Mouse (Mus musculus): ENCODE data around the gene Ttc28. TPM values are rescaled to one million over a fixed set of nuclear protein-coding genes. Genes with fewer than 3 reads are reported as not detected.

The Ttc28 gene
- polyA plus RNA-seq, 1 experiment = 6.7 TPM

DNA sequence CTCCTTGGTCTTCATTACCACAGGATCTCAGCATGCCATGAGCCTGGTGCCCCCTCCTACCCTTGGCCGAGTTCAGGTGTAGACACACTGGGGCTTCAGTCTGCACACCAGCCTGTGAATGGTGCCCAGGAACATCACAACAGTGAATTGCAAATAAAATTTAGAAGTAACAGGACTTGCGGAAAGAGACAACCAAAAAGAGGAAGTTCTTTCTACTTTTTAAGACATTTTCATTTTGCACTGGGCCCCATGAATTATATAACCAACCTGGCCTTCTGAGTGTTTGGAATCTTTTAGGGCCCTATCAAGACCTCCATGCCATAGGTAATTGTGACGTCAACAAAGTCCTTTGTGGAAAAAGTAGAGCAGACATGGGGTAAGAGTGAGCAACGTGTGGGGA lies 170.0 kb downstream of the Ttc28 start:
- Histone ChIP-seq H3K27me3 (replicated peaks) (peaks cover 15% of the 10 kb centered on the region), H3K4me1 (peaks cover 22% of the 10 kb centered on the region), H3K9me3 (no peaks in the 10 kb centered on the region), H3K4me3 (replicated peaks) (peak overlapping the region; percentile 64), H3K36me3 (replicated peaks; ENCODE audit: low read length) (no peaks in the 10 kb centered on the region)
- TF ChIP-seq FLI1 (IDR thresholded peaks at IDR 0.05; ENCODE audit: low read length) (no peak), GATA1 (IDR thresholded peaks at IDR 0.05; ENCODE audit: borderline replicate concordance, low read length) (no peak)

DNA sequence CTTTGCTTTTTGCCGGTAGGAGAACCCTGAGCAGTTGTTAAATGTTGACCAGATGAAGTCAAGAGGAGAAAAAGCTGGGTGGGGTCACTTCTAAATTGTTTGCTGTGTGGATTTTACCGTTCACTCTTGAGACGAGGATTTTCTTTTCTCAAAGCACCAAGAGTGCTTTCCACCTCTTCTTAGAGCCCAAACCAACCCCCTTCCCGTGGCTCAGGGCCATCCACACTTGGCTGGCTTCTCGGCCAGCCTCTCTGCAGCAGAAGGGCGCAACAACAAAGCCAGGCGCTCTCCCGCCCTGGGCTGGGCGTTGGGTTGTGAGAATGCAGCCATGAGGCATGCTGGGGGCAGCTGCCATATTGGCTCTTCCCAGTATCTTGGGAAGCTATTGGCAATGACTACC lies 170.5 kb downstream of the Ttc28 start:
- H3K4me3 ChIP-seq (replicated peaks) = no peak overlapping the region
- peaks cover 16% of the 10 kb centered on the region for H3K27me3 ChIP-seq (replicated peaks)
- no peaks in the 10 kb centered on the region for H3K9me3 ChIP-seq
- no peak for TF ChIP-seq GATA1 (IDR thresholded peaks at IDR 0.05; ENCODE audit: borderline replicate concordance, low read length)
- TF ChIP-seq FLI1 (IDR thresholded peaks at IDR 0.05; ENCODE audit: low read length) = no peak
- H3K36me3 ChIP-seq (replicated peaks; ENCODE audit: low read length) = no peaks in the 10 kb centered on the region
- H3K4me1 ChIP-seq = peaks cover 22% of the 10 kb centered on the region

DNA sequence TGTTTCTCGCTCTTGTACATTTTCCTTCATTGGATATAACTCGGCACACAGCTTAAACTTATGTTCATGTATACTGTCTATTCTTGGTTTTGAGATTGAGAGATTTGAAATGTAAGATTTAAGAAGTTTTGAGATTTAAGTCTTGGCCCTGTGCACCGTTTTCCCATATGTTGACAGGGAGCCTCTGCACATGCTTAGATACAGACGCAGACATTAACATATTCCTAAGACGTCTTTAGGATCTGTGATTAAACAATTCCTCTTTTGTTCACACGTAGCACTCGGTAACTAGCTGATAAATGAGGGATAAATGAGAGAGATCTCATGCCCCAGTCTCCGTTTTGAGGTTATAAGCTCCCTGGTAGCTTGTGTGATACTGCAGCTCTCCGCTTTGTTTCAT lies 174.8 kb downstream of the Ttc28 start:
- Histone ChIP-seq H3K4me1 (peaks cover 34% of the 10 kb centered on the region), H3K27me3 (replicated peaks) (peaks cover 29% of the 10 kb centered on the region), H3K36me3 (replicated peaks; ENCODE audit: low read length) (no peaks in the 10 kb centered on the region), H3K9me3 (no peaks in the 10 kb centered on the region), H3K4me3 (replicated peaks) (no peak overlapping the region)
- TF ChIP-seq FLI1 (IDR thresholded peaks at IDR 0.05; ENCODE audit: low read length) (no peak), GATA1 (IDR thresholded peaks at IDR 0.05; ENCODE audit: borderline replicate concordance, low read length) (no peak)

DNA sequence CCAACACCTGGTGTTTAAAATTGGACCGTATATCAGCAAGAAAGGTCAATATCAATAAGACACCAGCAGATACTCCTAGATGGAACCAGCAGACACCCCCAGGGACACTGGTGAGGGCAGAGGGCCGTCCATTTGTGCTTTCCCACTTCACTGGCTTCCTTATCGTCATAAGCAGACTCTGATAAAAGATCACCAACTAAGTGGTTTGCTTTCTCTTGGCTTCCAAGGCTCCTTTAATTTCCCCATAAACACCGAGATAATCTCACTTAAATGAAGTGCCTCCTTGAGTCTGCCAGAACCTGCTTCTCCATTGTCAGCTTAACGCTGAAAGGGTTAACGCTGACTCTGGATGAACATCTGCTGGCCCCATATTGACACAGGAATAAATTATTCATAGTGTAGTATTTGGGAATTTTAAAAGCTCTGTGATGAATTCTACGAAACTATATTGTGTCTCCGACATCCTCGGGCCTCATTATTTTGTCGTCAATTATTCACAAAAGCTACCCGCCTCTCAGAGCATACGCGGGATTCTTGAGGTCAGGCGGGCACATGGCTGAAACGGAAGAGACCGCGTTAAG lies 175.3 kb downstream of the Ttc28 start:
- Histone ChIP-seq H3K27me3 (replicated peaks) (peaks cover 29% of the 10 kb centered on the region), H3K4me1 (peaks cover 36% of the 10 kb centered on the region), H3K9me3 (no peaks in the 10 kb centered on the region), H3K4me3 (replicated peaks) (no peak overlapping the region), H3K36me3 (replicated peaks; ENCODE audit: low read length) (no peaks in the 10 kb centered on the region)
- no peak for TF ChIP-seq FLI1 (IDR thresholded peaks at IDR 0.05; ENCODE audit: low read length)
- no peak for TF ChIP-seq GATA1 (IDR thresholded peaks at IDR 0.05; ENCODE audit: borderline replicate concordance, low read length)

DNA sequence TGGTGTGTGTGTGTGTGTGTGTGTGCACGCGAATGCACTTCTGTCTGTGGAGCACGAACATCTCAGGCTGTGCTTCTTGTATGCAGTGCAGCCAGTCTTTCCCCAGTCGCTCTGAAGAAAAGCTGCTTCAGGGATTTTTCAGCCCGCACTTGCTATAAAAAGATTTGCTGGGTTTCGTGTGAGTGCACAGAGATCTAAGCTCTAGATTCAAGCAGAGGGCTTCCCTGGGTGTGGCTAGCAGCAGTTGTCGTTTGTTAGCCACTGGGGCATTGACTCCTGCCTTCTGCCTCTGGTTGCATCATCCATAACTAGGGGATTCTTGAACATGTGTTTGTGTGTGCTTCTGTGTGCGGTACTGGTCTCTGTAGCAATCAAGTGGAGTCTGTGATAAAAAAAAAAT lies 175.9 kb downstream of the Ttc28 start:
- H3K36me3 ChIP-seq (replicated peaks; ENCODE audit: low read length) = no peaks in the 10 kb centered on the region
- H3K4me3 ChIP-seq (replicated peaks) = no peak overlapping the region
- peaks cover 41% of the 10 kb centered on the region for H3K4me1 ChIP-seq
- peaks cover 33% of the 10 kb centered on the region for H3K27me3 ChIP-seq (replicated peaks)
- no peaks in the 10 kb centered on the region for H3K9me3 ChIP-seq
- no peak for TF ChIP-seq GATA1 (IDR thresholded peaks at IDR 0.05; ENCODE audit: borderline replicate concordance, low read length)
- TF ChIP-seq FLI1 (IDR thresholded peaks at IDR 0.05; ENCODE audit: low read length) = no peak

DNA sequence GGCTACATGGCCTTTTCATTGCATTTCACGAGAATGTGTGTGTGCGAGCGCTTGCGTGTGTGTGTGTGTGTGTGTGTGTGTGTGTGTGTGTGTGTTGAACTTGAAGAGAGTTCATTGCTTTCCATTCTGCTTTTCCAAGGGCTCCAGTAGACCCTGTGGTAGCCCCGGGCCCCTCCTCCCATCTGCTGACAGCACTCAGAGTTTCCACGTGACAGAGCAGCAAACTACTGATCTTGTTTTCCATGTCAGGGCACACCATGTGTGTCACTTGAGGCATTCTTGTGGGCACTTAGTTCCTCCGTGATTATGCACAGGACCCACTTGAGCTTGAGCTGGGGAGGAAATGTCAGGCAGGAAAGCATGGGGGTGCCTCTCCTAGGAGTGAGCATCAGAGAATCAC lies 177.5 kb downstream of the Ttc28 start:
- TF ChIP-seq GATA1 (IDR thresholded peaks at IDR 0.05; ENCODE audit: borderline replicate concordance, low read length) (no peak), FLI1 (IDR thresholded peaks at IDR 0.05; ENCODE audit: low read length) (no peak)
- peaks cover 41% of the 10 kb centered on the region for H3K4me1 ChIP-seq
- peaks cover 34% of the 10 kb centered on the region for H3K27me3 ChIP-seq (replicated peaks)
- H3K36me3 ChIP-seq (replicated peaks; ENCODE audit: low read length) = no peaks in the 10 kb centered on the region
- H3K9me3 ChIP-seq = no peaks in the 10 kb centered on the region
- H3K4me3 ChIP-seq (replicated peaks) = peak overlapping the region; percentile 21

DNA sequence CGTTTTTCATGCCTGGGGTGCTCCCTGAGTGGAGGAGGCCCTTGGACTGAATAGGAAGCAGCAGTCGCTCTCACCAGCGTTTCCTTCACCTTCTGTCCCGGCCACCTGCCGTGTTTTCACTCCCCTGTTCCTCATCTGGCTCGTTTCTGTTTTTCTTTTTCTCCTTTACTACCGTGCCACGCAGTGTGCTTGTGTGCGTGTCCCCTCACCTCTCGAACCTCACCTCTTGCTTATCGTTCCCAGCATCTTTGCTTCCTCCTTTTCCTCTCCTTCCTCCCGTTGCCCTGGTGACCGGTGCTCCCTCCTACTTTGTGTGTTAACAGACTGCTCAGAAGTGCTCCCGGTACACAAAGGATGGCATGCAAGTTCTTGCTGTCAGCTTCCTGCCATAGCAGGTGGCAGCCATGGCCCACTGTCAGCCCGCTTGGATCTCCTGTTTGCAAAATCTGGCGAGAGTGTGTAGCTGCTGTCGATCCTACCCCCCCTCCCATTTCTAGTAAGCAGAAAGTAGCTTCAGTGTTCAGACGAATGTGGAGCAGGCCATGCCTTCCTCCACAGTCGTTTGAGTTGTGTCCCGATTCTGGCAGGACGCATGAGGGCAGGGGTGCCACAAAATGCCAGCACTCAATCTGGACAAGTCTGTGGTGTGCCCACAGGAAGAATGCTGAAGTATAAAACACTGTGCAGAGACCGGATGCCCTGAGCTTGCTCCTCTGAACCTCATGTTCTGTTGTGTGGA lies 179.0 kb downstream of the Ttc28 start:
- no peak overlapping the region for H3K4me3 ChIP-seq (replicated peaks)
- peaks cover 35% of the 10 kb centered on the region for H3K4me1 ChIP-seq
- peaks cover 30% of the 10 kb centered on the region for H3K27me3 ChIP-seq (replicated peaks)
- TF ChIP-seq GATA1 (IDR thresholded peaks at IDR 0.05; ENCODE audit: borderline replicate concordance, low read length) (no peak), FLI1 (IDR thresholded peaks at IDR 0.05; ENCODE audit: low read length) (no peak)
- no peaks in the 10 kb centered on the region for H3K9me3 ChIP-seq
- H3K36me3 ChIP-seq (replicated peaks; ENCODE audit: low read length) = no peaks in the 10 kb centered on the region

DNA sequence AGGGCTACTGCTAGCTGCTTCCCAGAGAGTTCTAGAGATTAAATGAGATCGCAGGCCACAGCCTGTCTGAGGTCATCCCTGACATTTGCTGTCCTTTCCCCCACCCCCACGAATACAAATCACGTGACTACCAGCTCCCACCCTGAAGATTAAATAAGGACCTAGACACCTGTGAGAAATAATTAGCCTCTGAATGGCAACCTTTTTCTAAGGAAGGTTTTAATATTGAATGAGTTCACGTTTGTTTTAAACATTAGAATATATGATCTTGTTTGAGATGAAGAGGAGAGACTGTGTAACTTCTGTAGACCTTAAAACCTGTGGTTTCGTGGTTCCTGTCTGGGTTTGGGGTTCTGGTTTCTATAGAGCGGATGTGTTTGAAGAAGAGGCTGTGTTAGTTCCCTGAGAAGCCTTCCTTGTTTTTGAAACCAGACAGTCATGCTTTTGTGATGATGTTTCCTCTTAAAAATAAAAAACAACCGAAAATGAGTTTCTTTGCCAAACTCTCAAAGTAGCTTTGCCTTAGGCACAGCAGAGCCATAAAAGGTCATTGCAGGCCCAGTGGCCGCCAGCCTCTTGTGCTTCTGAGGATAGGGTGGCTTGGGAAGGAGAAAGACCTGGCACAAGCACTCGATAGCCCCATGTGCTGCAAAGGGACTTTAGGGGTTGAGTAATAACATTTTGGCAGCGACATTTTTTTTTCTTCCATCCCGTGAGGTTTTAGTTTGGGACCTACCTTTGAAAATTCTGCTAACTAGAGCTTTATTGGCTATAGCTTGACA lies 179.7 kb downstream of the Ttc28 start:
- Histone ChIP-seq H3K4me1 (peaks cover 39% of the 10 kb centered on the region), H3K36me3 (replicated peaks; ENCODE audit: low read length) (no peaks in the 10 kb centered on the region), H3K4me3 (replicated peaks) (no peak overlapping the region), H3K9me3 (no peaks in the 10 kb centered on the region), H3K27me3 (replicated peaks) (peaks cover 28% of the 10 kb centered on the region)
- TF ChIP-seq FLI1 (IDR thresholded peaks at IDR 0.05; ENCODE audit: low read length) (no peak), GATA1 (IDR thresholded peaks at IDR 0.05; ENCODE audit: borderline replicate concordance, low read length) (no peak)

DNA sequence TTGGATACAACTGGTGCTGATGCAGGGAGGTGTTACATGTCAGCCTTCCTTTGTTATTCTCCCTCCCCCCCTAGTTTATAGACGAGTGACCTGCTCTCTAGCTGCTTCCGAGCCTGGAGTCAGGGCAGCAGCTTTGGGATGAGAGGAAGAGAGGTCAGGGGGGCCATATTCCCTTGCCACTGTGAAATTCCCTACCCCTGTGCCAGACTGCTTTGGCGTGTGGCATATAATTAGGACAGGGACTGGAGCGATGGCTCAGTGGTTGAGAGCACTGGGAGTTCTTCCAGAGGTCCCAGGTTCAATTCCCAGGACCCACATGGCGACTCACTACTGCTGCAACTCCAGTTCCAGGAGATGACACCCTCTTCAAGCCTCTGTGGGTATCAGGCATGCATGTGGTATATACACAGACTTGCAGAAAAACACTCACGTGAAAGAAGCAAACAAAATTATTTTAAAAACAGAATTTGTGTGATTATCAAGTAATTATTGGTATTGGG lies 180.7 kb downstream of the Ttc28 start:
- Histone ChIP-seq H3K4me3 (replicated peaks) (no peak overlapping the region), H3K4me1 (peaks cover 48% of the 10 kb centered on the region)
- TF ChIP-seq GATA1 (IDR thresholded peaks at IDR 0.05; ENCODE audit: borderline replicate concordance, low read length) = no peak
- no peak for TF ChIP-seq FLI1 (IDR thresholded peaks at IDR 0.05; ENCODE audit: low read length)

DNA sequence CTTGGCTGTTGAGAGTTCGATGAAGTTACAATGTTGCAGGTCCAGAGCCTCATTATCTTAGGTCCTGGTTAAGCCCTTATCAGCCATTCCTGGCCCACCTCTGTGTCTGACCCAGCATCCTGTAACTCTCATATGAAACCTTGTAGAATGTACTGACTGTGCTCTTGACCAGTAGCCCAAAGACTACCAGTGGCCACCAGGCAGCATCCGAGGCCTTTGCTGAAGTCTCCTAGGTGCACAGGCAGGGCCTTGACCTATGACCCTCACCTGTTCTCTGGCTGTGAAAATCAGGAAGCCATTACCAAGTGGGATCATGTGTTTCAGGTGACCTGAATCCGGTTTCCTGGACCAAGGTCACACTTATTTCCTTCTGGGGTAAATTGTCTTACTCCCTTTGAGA lies 183.6 kb downstream of the Ttc28 start:
- no peak overlapping the region for H3K4me3 ChIP-seq (replicated peaks)
- peaks cover 14% of the 10 kb centered on the region for H3K27me3 ChIP-seq (replicated peaks)
- no peaks in the 10 kb centered on the region for H3K9me3 ChIP-seq
- no peak for TF ChIP-seq FLI1 (IDR thresholded peaks at IDR 0.05; ENCODE audit: low read length)
- no peaks in the 10 kb centered on the region for H3K36me3 ChIP-seq (replicated peaks; ENCODE audit: low read length)
- peaks cover 61% of the 10 kb centered on the region for H3K4me1 ChIP-seq

More for the DNA sequence above, 180.7 kb downstream of the Ttc28 start:
- H3K36me3 ChIP-seq (replicated peaks; ENCODE audit: low read length) = no peaks in the 10 kb centered on the region
- no peaks in the 10 kb centered on the region for H3K9me3 ChIP-seq
- H3K27me3 ChIP-seq (replicated peaks) = peaks cover 27% of the 10 kb centered on the region
